Mouse (Mus musculus) midbrain, embryonic 13.5 days (tissue): Measurements from ENCODE around the gene Alg14. TPM values are rescaled to one million over a fixed set of nuclear protein-coding genes. Genes with fewer than 3 reads are reported as not detected.

Experiments used
- ATAC-seq: fragments of 200-750 bp; cut with Nextera tagmentation; 2 replicates; pipeline ENCODE4 v1.8.0; 2017; ENCODE audit warnings: mild to moderate bottlenecking, moderate TSS enrichment, moderate library complexity
- H3K27ac ChIP-seq: fragments of 300-500 bp; sonication (generic); 2 replicates; pipeline ENCODE4 v1.5.1; 2015; ENCODE audit warnings: inconsistent platforms, mild to moderate bottlenecking, moderate library complexity
- H3K27me3 ChIP-seq: fragments of 300-500 bp; sonication (generic); 2 replicates; pipeline ENCODE4 v1.6.1; 2015; ENCODE audit warnings: mild to moderate bottlenecking, inconsistent platforms
- H3K36me3 ChIP-seq: fragments of 300-500 bp; sonication (generic); 2 replicates; pipeline ENCODE4 v1.6.1; 2015; ENCODE audit warnings: mild to moderate bottlenecking, inconsistent platforms
- H3K4me1 ChIP-seq: fragments of 300-500 bp; sonication (generic); replicated peaks from 2 replicates; pipeline ENCODE4 v1.6.1; 2015; ENCODE audit warnings: inconsistent platforms
- H3K4me2 ChIP-seq: fragments of 300-500 bp; sonication (generic); replicated peaks from 2 replicates; pipeline ENCODE4 v1.6.1; 2015; ENCODE audit warnings: moderate library complexity, mild to moderate bottlenecking, inconsistent platforms
- H3K4me3 ChIP-seq: fragments of 300-500 bp; sonication (generic); replicated peaks from 2 replicates; pipeline ENCODE4 v1.5.1; 2015; ENCODE audit warnings: mild to moderate bottlenecking, inconsistent platforms
- H3K9ac ChIP-seq: fragments of 300-500 bp; sonication (generic); replicated peaks from 2 replicates; pipeline ENCODE4 v1.6.1; 2015; ENCODE audit warnings: mild to moderate bottlenecking, inconsistent platforms
- H3K9me3 ChIP-seq: fragments of 300-500 bp; sonication (generic); 2 replicates; pipeline ENCODE4 v1.6.1; 2016; ENCODE audit warnings: mild to moderate bottlenecking, inconsistent platforms
- WGBS: fragments of 180-500 bp; shearing (Covaris S2); methylation state at CpG from one replicate; pipeline ENCODE4 v1.1.7; 2015; 5-methylcytosine and 5-hydroxymethylcytosine counted together
- polyA plus RNA-seq: library from polyadenylated mRNA; unstranded; fragments of >200 nt; fragmentation: Nextera tagmentation; extraction: Ambion mirVana; gene quantifications from 2 replicates; pipeline ENCODE4 v1.2.1, GENCODE M21; 2015

The Alg14 gene
- polyA plus RNA-seq, 1 experiment from 2014 or later, result 31.7 TPM

DNA sequence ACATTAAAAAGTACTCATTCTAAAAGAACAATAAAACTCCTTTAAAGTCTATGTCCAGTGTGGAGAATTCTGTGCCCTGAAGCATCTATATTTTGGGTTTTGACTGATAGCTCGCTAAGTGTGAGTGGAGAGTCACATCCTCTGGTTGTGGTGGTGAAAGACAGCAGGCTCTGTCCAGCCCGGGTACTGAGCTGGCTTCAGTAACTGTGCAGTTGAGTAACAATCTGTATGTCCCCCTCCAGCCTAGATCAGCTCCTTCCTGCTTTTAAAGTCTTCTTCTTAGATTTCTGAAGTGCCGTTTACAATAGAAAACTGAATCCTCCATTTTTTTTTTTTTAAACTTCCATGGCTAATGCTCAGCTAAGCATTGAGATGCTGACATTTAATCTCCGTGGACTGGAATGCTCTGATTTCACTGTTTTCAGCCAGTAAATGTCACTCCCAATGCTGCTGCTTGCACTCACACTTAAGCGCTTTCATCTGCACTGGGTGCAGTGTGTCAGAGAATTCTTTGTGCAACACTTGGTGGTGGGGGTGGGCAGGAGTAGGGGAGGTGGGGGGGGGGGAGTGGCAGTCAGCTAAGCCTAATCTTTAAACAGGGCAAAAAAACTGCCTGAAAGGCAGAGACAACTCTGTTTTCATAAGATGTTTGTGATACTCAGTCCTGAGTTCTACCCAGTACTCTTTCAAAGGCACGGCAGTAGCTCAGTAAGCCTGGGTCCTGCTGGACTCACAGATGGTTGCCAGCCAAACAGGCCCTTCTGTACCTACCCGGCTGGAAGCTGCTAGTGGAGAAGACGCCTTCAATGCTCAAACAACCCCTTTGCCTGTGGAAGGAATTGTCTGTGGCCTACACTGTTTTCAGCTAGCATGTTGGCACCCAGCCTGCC, 52.7 kb downstream of the Alg14 start:
- 0 out of 2 replicates have a peak overlapping the region, but pooled peaks have one; percentile 19 for H3K9ac ChIP-seq
- H3K27ac ChIP-seq, result peak overlapping the region; percentile 51; the same call in 1 of the 2 replicates
- WGBS, result 18% methylated on average over 8 of the region's 8 CpGs
- no peak overlapping the region; the same call in 1 of the 2 replicates for H3K4me2 ChIP-seq
- H3K9me3 ChIP-seq, result no peaks in the 10 kb centered on the region
- peak; percentile 35; the same call in 1 of the 2 replicates for ATAC-seq
- H3K4me3 ChIP-seq, result no peak overlapping the region
- 0 out of 2 replicates have a peak, but pooled peaks cover 3% of the 10 kb centered on the region for H3K27me3 ChIP-seq
- H3K4me1 ChIP-seq, result peaks cover 57% of the 10 kb centered on the region
- no peaks in the 10 kb centered on the region for H3K36me3 ChIP-seq

DNA sequence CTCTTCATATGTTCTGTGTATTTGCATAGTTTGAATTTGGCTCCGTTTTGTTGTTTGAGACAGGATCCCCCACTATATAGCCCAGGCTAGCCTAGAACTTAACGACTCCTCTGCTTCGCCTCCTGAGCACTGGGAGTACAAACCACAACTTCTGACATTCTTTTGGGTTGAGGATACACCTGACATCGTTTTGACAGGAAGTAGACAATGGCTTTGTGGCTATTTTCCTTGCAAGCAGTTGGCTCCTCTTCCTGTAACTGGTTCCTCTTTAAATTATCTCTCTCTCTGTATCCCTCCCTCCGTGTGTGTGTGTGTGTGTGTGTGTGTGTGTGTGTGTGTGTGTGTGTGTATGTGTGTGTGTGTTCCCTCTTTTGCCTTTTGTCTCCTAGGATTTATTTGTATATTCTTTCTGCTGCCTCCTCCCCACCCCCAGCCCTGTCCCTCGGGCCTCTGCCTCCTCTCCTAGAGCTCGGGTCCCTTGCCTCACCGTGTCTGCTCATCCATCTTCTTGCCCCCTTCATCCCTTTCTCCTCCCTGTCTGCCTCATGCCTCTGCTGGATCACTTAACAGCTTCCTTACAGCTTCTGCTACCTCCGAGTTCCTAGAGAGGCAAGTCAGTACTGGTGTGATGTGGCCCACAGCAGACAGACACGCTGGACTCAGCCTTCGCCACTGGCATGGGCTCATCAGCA, 53.5 kb downstream of the Alg14 start:
- Histone ChIP-seq H3K27ac (peak overlapping the region; percentile 51; the same call in 1 of the 2 replicates), H3K4me3 (no peak overlapping the region), H3K9me3 (no peaks in the 10 kb centered on the region), H3K9ac (no peak overlapping the region), H3K4me1 (peaks cover 65% of the 10 kb centered on the region), H3K27me3 (0 out of 2 replicates have a peak, but pooled peaks cover 3% of the 10 kb centered on the region), H3K4me2 (no peak overlapping the region; the same call in 1 of the 2 replicates), H3K36me3 (no peaks in the 10 kb centered on the region)
- ATAC-seq, result no peak
- 55% methylated on average over 11 of the region's 11 CpGs for WGBS

DNA sequence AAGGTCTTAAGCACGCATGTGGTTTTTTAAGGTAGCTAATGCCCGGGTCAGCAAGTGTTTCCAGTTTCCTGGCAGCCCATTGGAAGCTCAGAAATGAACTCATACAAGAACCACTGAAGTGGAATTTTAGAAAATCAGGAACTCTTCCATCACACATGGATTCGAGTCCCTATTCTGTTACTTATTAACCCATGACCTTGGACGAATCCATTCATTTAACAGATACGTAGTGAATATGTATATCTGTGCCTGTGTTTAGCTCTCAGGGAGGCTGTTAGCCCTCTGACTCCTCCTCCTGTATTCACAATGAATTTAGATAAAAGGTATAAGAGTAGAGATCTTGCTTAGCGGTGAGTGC, 54.0 kb downstream of the Alg14 start:
- no peak overlapping the region for H3K9ac ChIP-seq
- no peak for ATAC-seq
- H3K4me1 ChIP-seq, result peaks cover 70% of the 10 kb centered on the region
- 49% methylated on average over 6 of the region's 6 CpGs for WGBS
- 0 out of 2 replicates have a peak, but pooled peaks cover 3% of the 10 kb centered on the region for H3K27me3 ChIP-seq
- no peaks in the 10 kb centered on the region for H3K9me3 ChIP-seq
- no peak overlapping the region for H3K4me3 ChIP-seq
- H3K4me2 ChIP-seq, result no peak overlapping the region
- no peak overlapping the region for H3K27ac ChIP-seq
- no peaks in the 10 kb centered on the region for H3K36me3 ChIP-seq

DNA sequence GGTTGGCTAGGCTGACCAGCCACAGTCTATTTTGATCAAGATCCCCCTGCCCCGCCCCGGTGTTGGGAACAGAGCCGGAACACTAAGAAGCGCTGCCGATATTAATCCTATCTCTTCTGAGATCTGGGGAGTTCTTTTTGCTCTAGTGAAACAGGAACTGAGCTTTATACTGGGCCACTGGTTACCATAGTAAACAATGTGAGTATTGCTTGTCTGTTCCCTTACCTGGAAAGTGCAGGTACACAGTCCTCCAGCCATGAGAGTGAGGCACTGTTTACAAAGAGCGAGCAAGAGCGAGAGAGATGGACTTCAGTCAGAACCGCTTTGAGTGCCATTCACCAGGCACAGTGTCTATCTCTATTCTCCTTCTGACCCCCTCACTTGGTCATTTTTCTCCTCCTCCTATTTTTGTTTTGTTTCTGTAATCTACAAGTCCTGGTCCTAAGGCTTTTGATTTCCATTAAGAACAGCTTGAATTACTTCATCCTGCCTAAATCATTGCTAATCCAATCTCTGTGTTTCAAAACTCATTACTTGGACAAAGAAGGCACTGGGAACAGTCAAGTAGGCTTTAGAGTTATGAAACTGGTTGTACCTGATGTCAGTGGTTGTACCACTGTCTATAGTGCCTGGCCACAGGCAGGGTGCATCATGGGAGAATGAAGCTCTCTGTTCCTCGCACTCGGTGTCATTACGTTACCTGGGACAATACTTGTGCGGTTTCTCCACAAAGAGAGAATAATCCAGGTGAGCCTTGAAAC, 55.1 kb downstream of the Alg14 start:
- Histone ChIP-seq H3K9me3 (no peaks in the 10 kb centered on the region), H3K4me3 (no peak overlapping the region), H3K4me1 (peaks cover 71% of the 10 kb centered on the region), H3K36me3 (no peaks in the 10 kb centered on the region), H3K9ac (no peak overlapping the region), H3K27me3 (0 out of 2 replicates have a peak, but pooled peaks cover 3% of the 10 kb centered on the region), H3K27ac (no peak overlapping the region), H3K4me2 (no peak overlapping the region)
- WGBS, result 91% methylated on average over 12 of the region's 12 CpGs
- ATAC-seq, result no peak

DNA sequence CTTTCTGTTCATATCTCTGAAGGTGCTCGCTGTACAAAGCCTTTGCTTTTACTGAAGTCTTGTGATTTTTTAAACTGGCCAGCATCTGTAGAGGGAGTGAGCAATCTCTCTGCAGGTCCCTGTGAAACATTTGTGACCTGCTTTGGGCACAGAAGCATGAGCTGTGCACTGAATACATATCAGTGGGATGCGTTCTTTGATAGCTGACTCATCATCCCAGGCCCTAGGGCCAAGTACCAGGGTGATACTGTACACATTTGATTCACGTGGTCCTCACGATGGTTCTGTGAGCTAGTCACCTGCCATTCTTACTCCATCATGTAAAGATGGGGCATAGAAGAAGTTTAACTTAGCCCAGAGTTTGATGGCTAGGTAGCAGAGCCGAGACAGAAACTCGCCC, 57.2 kb downstream of the Alg14 start:
- H3K4me2 ChIP-seq, result 0 out of 2 replicates have a peak overlapping the region, but pooled peaks have one; percentile 46
- peaks cover 62% of the 10 kb centered on the region for H3K4me1 ChIP-seq
- H3K36me3 ChIP-seq, result no peaks in the 10 kb centered on the region
- no peak overlapping the region for H3K4me3 ChIP-seq
- 54% methylated on average over 6 of the region's 6 CpGs for WGBS
- no peaks in the 10 kb centered on the region for H3K9me3 ChIP-seq
- 0 out of 2 replicates have a peak overlapping the region, but pooled peaks have one; percentile 7 for H3K27ac ChIP-seq
- H3K9ac ChIP-seq, result no peak overlapping the region
- ATAC-seq, result no peak
- H3K27me3 ChIP-seq, result 0 out of 2 replicates have a peak, but pooled peaks cover 3% of the 10 kb centered on the region

DNA sequence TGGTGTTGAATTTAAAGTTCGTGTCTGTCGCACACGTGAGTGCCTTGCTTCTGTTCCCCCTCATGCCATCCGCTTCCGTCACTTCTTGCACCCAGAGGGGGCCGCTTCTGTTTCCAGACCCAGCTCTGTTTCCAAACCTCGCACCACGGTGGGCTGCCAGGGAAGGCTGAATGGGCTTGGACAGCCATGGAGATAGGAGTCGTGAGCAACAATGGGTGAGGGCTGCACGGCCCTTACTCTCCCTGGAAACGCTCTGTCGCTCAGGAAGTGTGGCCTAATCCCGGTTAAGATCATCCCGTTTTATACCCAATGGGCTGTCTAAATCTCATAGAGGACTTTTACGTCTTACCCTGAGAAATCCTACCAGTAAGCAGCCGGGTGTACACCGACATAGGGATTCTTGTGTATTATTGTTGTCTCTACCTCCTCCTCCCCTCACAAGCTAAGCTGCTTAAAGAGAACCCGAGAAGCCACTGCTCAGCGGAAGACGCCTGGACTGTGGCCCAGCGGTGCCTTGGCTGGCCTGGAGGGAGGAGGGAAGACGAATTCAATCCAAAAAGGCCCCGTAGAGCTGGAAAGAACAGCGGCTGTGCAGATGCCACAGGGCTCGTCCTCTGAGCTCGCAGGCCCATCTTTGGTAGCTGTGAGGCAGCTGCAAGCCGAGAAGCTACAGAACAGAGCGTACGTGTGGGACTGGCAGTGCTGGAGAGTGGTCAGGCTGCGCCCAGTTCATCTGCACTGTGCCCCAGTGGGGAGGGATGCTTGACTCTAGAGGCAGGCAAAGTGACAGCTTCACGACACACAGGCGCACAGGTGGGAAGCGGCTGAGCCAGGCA, 58.0 kb downstream of the Alg14 start:
- H3K36me3 ChIP-seq, result no peaks in the 10 kb centered on the region
- H3K4me3 ChIP-seq, result no peak overlapping the region
- H3K27ac ChIP-seq, result peak overlapping the region; percentile 75
- WGBS, result 14% methylated on average over 33 of the region's 33 CpGs
- peaks cover 55% of the 10 kb centered on the region for H3K4me1 ChIP-seq
- peak; percentile 90 for ATAC-seq
- H3K4me2 ChIP-seq, result peak overlapping the region; percentile 46
- 0 out of 2 replicates have a peak, but pooled peaks cover 3% of the 10 kb centered on the region for H3K27me3 ChIP-seq
- no peaks in the 10 kb centered on the region for H3K9me3 ChIP-seq
- peak overlapping the region; percentile 40; the same call in 1 of the 2 replicates for H3K9ac ChIP-seq

DNA sequence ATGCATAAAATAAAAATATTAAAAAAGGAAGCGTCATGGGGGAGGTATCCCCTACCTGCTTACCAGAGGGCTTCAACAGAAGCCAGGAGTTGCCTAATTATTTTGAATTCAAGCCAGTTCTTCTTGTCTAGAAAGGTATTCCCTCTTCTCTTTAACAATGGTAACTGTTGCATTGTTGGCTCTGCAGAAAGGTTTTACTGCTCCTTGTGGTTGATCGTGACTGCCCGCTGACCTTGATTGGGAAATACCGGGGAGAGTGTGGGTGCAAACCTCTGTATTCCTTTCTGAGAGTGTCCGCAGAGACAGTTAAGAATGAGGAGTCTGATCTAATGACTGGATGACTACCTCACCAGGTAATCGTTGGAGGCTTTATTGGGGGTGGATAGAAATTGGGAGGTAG, 59.7 kb downstream of the Alg14 start:
- H3K9me3 ChIP-seq, result no peaks in the 10 kb centered on the region
- 90% methylated on average over 6 of the region's 6 CpGs for WGBS
- H3K4me1 ChIP-seq, result peaks cover 43% of the 10 kb centered on the region
- ATAC-seq, result no peak
- H3K27me3 ChIP-seq, result 0 out of 2 replicates have a peak, but pooled peaks cover 3% of the 10 kb centered on the region
- no peak overlapping the region for H3K27ac ChIP-seq
- H3K36me3 ChIP-seq, result no peaks in the 10 kb centered on the region
- no peak overlapping the region for H3K4me3 ChIP-seq
- no peak overlapping the region for H3K9ac ChIP-seq
- H3K4me2 ChIP-seq, result no peak overlapping the region

DNA sequence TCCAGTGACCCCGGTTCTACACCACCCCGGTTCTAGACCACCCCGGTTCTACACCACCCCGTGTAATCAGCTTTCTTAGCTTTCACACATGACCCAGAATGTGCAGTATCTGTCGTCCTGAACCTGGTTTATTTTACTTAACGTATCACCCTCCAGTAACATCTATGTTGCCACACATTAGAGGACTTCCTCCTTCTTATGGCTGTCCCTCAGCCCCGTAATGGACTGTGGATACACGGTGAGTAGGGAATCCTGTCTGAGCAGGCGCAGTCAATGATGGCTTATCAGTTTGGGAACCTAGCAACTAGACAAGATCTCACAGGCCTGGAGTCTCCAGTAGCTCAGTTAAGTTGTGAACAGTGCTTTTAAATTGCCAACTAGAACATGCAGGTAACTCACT, 62.7 kb downstream of the Alg14 start:
- Histone ChIP-seq H3K27ac (no peak overlapping the region), H3K4me3 (no peak overlapping the region), H3K4me2 (no peak overlapping the region), H3K9ac (no peak overlapping the region), H3K36me3 (no peaks in the 10 kb centered on the region), H3K4me1 (peaks cover 18% of the 10 kb centered on the region), H3K27me3 (no peaks in the 10 kb centered on the region), H3K9me3 (no peaks in the 10 kb centered on the region)
- no peak for ATAC-seq
- WGBS, result 91% methylated on average over 9 of the region's 9 CpGs

DNA sequence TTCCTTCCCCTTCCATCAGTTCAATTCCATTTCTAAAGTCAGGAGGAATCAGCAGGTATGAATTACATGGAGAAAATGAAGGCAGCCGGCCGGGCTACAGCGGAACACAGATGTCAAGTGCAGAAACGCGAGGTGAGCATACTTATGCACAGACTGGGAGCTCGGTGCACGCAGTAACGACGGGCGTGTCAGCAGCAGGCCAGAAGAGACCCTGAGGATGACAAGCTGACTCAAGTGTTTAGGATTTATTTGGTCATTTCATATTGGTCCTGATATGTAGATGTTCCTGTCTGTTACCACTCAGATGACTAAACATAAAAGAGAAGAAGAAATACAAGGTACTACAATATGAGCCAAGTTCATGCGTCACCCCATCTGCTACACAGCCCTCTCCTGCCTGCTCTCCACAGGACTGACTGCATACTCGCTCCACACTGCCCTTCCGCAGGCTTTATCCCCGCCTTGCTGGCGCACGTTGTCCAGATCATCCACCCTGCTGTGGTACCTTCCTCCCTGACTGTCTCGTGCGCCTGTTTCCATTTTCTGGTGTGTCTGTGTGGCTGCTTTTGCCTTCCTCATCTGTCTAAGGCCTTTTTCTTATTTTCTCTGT, 63.4 kb downstream of the Alg14 start:
- ATAC-seq, result no peak
- WGBS, result 84% methylated on average over 18 of the region's 18 CpGs
- H3K36me3 ChIP-seq, result no peaks in the 10 kb centered on the region

DNA sequence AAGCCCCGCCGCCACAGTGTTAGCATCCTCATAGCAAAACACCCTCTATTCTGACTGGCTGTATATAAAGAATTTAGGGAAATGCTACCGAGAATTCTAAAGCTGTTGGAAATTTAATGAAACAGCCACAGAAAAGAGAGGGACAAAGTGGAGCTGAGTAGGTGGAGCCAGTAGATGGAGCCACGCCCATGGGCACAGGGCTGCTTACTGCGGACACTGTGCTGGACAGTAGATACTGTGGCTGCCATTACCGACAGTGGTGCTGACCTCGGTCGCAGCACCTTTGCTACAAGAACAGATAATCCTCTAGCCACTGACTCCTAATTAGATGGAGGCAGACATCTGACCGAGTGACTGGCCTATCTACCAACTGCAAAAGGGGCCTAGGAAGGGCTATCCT, 64.0 kb downstream of the Alg14 start:
- H3K9me3 ChIP-seq, result no peaks in the 10 kb centered on the region
- no peaks in the 10 kb centered on the region for H3K27me3 ChIP-seq
- WGBS, result 84% methylated on average over 9 of the region's 9 CpGs
- no peak overlapping the region for H3K9ac ChIP-seq
- no peak overlapping the region for H3K4me2 ChIP-seq
- H3K4me3 ChIP-seq, result no peak overlapping the region
- ATAC-seq, result no peak
- H3K27ac ChIP-seq, result no peak overlapping the region
- H3K4me1 ChIP-seq, result peaks cover 7% of the 10 kb centered on the region; the same call in 1 of the 2 replicates
- no peaks in the 10 kb centered on the region for H3K36me3 ChIP-seq

More for the DNA sequence above, 63.4 kb downstream of the Alg14 start:
- H3K27me3 ChIP-seq, result no peaks in the 10 kb centered on the region
- H3K9me3 ChIP-seq, result no peaks in the 10 kb centered on the region
- no peak overlapping the region for H3K9ac ChIP-seq
- no peak overlapping the region for H3K4me3 ChIP-seq
- H3K27ac ChIP-seq, result no peak overlapping the region
- H3K4me1 ChIP-seq, result peaks cover 13% of the 10 kb centered on the region
- no peak overlapping the region for H3K4me2 ChIP-seq
